Mouse (Mus musculus): ENCODE measurements around the gene 2310079G19Rik.

2310079G19Rik gene

DNA sequence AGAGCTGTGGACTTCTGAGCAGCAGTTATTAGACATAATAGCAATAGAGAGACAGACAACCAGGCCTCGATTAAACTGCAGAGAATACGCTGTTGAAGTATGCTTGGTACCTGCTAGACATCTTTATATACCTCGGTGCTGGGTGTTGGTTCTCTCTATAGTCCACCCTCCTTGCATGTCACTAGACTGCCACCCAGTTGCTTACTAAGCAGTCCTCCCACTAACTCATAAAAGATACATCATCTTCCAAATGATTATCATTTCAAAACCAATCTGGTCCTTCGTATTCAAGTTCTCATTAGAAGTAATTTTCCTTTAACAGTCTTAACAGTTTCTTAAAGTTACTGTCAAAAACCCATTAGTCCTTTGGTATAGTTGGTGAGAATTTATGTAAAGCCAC lies at the start of gene 2310079G19Rik:
TSS of gene 2310079G19Rik (minus strand) at position 101 of the 400 bp plus-strand sequence.
- no peak for DNase-seq (ENCODE audit: low spot score)

GRCm38 (mm10) chr16:88671571-88671970 lies 44.1 kb upstream of the 2310079G19Rik start, which contains the start of gene Krtap27-1:
Krtap27-1 (minus strand) TSS chr16:88671671.
- no peak for DNase-seq (ENCODE audit: low spot score)

- DNase-seq (ENCODE audit: low spot score), result no peak
Observed at GRCm38 (mm10) chr16:88657426-88657825, 30.0 kb upstream of the 2310079G19Rik start.

- DNase-seq (ENCODE audit: low spot score), result no peak
Observed at GRCm38 (mm10) chr16:88651952-88652351, 24.5 kb upstream of the 2310079G19Rik start.

GRCm38 (mm10) chr16:88651082-88651481 lies 23.6 kb upstream of the 2310079G19Rik start:
- DNase-seq (ENCODE audit: low spot score), result no peak

DNA sequence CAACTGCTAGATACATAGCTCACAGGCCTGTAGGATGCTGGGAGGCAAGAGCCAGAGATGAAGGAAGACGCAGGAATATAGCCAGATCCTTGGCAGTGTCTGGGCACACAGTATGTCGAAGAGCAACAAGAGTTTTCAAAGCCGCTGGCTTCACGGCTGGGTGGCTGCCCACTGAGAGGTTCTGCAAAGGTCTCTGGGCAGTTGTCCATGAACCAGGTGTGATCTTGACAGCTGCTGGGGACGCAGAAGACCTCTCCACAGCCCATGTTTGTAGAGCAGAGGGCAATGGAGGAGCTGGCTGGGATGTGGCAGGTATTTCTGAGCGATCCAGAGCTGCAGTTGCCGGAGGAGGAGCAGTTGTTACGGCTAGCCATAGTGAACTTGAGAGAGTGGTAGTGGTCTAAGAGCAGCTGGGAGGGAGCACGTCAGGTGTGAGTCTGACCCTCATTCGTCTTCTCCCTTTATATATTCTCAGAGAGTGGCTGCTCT lies 19.9 kb upstream of the 2310079G19Rik start, which contains the start of gene Krtap26-1:
TSS of gene Krtap26-1 (minus strand) at position 439 of the 489 bp plus-strand sequence.
- DNase-seq (ENCODE audit: low spot score), result no peak

DNA sequence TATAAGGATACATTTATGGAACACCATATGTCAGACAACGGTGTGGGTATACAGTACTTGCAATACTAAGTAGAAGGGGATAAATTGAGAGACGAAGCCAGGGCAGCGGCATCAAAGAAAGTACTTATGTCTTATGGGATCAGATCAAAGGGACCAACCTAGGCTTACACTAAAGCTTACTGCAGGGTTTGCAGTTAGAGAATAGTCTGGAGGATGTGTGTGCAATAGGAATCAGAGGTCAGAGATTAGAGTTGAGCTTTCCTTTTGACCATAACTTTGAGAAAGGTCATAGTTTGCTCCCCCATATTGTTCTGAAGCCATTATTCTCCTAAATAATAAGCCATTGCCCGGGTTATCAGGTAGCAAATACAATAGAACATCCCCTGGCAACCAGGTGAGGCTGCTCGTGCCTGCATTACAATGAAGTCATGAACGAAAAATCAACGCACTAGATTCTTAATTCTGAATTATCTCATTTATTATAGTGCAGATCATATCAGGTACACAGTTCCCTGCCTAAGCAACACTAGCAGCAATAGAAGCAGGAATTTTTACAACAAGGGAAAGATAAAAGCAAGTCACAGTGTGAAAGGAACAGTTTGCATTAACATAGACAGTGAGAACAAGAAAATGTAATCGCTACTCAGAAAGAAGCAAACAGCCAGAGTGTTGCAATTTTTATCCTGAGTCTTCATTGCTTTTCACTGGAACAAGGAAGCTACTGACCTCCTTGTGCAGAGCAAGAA lies 19.1 kb upstream of the 2310079G19Rik start:
- DNase-seq (ENCODE audit: low spot score), result no peak

GRCm38 (mm10) chr16:88640053-88640452 lies 12.6 kb upstream of the 2310079G19Rik start:
- DNase-seq (ENCODE audit: low spot score), result no peak

- DNase-seq (ENCODE audit: low spot score), result no peak
Observed at GRCm38 (mm10) chr16:88635142-88635541, 7.7 kb upstream of the 2310079G19Rik start.

GRCm38 (mm10) chr16:88631474-88631873 lies 4.0 kb upstream of the 2310079G19Rik start:
- DNase-seq (ENCODE audit: low spot score), result no peak

DNA sequence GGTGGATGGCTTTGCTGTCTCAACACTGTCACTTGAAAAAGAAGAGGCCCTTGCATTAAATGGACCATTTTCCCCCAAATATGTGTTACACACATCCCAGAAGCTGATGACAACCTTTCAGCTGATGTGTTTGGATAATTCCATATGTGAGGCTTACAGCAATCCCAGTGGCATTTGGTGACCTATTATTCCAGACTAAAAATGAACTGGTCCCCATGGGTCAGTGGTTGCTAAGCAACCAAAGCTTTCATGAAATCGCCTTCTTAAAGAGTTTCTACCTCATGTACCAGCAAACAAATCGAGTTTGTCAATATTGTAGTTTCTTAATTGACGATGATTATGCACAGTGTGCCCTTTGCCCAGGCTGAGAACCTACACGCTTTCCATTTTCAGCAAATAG lies 14.8 kb downstream of the 2310079G19Rik start:
- DNase-seq (ENCODE audit: low spot score), result no peak

DNA sequence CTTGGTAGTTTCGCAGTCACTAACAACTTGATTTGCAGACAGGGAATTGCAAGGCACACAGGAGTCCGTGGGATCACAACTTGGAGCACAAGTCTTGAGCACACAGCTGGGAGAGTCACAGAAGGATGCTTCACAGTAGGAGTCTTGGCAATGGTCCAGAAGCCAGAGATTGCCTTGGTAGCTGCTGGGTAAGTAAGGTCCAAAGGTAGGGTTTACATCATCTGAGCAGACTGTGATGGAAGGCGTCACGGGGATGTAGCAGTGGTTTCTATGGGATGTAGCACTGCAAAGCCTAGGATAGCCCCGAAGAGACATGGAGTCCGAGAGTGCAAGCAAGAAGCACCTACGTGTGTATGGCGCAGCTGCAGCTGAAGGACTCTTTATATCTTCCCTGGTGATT lies 15.5 kb downstream of the 2310079G19Rik start, which contains the start of gene Krtap24-1:
TSS of gene Krtap24-1 (minus strand) at position 358 of the 400 bp plus-strand sequence.
- DNase-seq (ENCODE audit: low spot score), result no peak

DNA sequence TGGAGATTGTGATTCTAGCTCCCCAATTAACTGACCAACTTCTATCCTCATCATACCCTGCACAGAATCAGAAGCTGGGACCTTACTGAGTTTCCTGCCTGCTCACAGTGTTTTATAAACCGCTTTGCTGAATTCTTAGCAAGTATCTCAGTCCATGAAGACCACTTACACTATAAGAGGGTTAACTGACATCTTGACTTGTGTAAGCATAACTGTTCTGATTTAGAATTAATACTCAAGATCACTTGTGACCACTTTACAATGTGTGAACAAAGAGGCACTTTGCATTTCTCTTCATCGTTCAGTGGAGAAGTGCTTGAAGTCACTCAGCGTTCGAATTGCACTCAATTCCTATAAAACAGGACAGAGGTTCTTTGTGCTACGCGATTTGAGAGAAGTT lies 22.9 kb downstream of the 2310079G19Rik start:
- no peak for DNase-seq (ENCODE audit: low spot score)

DNA sequence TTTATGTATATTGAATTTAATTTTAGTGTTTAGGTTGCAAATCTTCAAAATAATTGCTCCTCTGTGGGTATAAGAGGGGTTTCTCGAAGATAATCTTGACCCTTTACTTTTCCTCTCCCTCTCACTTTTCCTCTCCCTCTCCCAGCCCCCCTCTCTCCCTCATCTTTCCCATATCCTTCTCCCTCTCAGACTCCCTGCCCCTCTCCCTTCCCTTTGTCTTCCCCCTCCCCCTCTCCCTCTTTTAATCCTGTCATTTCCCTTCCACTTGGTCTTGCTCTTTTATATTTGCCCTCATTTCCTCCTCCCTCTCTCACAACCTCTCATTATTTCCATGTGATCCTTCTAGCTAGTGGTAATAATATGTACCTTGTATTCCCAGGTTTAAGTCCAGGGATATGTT lies 25.0 kb downstream of the 2310079G19Rik start:
- DNase-seq (ENCODE audit: low spot score), result no peak

DNA sequence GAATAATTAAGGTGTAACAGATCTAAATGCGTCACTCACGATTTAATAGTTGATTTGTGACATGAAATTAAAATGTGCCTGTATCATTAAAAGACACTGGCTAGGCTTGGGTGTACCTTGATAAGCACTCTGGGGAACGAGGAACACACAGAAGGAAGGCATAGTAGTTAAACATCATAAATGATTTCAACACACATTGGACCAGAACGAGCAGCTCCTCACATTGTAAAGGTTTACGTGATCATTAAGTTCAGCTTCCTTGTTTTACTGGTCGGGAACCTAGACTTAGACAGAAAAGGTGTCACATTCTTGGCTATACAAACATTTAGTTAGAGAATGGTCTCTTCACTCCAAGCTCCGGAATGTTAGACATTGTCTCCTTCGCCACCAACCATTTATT lies 27.2 kb downstream of the 2310079G19Rik start:
- no peak for DNase-seq (ENCODE audit: low spot score)

- no peak for DNase-seq (ENCODE audit: low spot score)
Observed at GRCm38 (mm10) chr16:88599504-88600237, 27.8 kb downstream of the 2310079G19Rik start.

DNA sequence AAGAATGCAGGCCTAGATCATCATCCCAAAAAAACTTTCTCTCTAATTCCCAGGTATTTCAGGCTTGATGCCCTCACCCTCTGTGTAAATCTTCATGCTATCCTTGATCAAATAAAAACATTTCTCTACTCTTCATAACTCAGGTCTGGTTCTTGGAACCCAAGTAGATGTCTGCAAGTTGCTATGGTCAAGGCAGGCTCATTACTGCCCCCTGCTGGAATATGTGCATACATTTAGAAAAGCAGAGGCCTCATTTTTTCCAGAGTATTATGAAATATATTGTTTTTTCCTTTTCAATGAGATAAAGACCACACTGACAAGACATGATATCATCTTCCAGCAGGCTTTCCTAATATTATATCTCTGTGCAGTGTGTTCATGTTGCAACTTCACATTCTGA lies 34.7 kb downstream of the 2310079G19Rik start:
- no peak for DNase-seq (ENCODE audit: low spot score)

DNA sequence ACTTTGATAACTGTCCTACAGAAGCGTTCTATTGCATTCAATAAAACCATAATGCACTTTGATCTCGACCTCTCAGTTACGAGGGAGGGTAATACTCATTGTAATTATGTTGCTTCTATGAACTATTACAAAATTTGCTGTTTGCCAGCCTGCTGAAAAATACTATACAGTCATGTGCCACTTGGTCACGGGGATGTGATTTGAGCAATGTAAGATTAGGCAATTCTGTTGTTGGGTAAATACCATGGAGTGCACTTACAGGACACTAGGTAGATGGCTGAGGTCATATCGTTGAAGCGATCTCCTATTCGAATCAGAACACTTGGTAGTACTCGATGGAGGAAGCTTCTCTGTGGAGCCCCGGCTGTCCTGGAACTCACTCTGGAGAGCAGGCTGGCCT lies 44.1 kb downstream of the 2310079G19Rik start:
- no peak for DNase-seq (ENCODE audit: low spot score)

Measured in ovary, postnatal 10 days (tissue).